Mouse (Mus musculus): ENCODE results near the gene Mob4.
A peak's percentile ranks its signal among the peaks of the same experiment; 100 is the strongest.

Mob4 gene

DNA sequence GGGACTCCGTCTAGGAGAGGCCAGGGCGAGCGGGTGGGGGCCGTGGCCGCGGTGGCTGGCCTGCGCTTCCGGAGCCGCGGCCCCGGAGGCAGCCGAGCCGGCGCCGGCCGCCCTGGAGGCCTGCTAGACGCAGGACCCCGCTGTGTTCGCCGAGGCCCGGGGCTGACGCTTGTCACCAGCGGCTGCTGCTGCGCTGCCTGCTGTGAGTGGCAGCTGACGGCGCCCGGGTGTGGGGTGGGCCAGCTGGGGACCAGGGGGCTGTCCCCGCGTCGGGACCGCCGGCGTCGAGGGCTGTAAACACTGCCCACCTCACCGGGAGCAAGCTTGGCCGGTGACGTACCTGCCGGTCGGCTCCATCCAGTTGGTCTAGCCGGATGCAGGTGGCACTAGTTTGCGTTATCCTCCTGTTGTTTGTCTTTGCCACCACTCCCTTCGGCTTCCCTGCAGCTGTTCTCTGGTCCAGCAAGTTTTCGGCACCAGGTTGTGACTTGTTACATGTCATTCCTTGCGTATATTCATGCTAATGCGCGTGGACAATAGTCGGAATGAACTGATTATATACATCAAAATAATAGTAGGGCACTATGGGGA is 488 bp downstream of the Mob4 start:
- DNase-seq (ENCODE audit: low spot score in 2 of 2) = peak; percentile 63 to 74

- no peak for DNase-seq (ENCODE audit: low spot score in 2 of 2)
Measured at GRCm38 (mm10) chr1:55132308-55132707, 1.3 kb downstream of the Mob4 start.

DNA sequence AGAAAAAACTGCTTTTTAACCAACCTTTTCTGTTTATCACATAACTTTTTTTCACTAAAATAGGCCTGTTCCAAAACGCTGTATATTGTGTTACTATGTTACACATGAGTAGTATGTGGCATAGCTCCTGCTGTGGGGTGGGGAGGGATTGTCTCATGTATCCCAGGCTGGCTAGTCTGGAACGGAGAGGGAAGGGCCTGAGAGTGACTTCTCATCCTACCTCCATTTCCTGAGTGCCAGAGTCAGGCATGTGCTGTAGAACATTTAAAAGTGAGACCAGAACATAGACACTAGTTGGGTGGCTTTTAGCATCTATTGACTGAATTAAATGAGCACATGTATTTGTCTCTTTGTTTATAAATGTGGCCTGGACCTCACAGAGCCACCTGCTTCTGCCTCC is 2.1 kb downstream of the Mob4 start:
- DNase-seq (ENCODE audit: low spot score in 2 of 2) = no peak

- no peak for DNase-seq (ENCODE audit: low spot score in 2 of 2)
Measured at GRCm38 (mm10) chr1:55134301-55134700, 3.3 kb downstream of the Mob4 start.

DNA sequence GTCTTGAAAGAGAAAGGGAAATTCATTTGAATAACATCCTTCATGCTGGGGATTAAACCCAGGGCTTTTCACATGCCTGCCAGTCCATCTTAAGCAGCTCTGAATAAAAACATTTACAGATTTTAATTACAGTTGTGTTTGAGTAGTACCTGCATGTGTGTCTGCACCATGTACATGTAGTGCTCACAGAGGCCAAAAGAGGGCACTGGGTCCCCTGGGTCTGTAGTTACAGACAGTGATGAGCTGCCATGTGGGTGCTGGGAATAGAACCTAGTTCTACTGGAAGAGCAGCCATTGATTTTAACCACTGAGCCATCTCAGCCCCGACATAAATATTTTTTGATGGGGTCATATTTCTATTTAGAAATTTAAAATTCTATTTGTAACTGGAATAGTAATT is 4.8 kb downstream of the Mob4 start:
- no peak for DNase-seq (ENCODE audit: low spot score in 2 of 2)

DNA sequence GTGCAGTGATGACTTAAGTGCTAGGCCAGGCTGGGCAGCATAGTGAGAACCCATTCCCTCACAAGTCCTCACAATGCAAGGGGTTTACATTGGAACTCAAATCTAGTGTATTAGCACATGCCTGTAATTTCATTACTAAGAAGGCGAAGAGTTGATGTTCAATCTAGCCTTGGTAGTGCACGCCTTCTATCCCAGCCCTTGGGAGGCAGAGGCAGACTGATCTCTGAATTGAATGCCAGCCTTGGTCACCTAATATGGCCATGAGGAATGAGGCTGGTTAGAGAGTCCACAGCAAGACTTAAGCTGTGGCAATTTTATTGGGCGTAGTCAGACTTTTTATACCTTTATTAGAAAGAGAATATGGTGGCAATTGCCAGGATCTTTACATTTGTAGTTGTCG is 13.3 kb downstream of the Mob4 start:
- DNase-seq (ENCODE audit: low spot score in 2 of 2) = no peak

- DNase-seq (ENCODE audit: low spot score in 2 of 2) = no peak
Measured at GRCm38 (mm10) chr1:55145556-55145955, 14.5 kb downstream of the Mob4 start.

GRCm38 (mm10) chr1:55157329-55157728 is 26.3 kb downstream of the Mob4 start:
- DNase-seq (ENCODE audit: low spot score in 2 of 2) = no peak

DNA sequence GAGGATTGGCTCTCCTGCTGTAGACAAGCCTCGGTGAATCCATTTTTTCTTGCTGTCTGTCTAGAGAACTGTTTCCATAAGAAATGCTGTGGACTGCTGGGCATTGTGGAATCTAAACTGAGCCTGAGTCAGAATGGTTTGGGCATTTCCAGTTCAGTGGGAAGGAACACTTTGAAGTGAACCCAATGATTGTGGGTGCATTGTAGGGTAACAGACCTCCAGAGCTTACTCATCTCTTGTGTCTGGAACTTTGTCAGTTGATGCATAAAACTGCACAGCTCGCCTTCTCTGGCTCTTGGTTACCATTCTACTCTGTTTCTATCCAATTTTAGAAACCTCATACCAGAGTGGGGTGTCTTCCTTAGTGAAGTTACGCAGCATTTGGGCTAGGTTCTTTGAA is 27.2 kb downstream of the Mob4 start:
- DNase-seq (ENCODE audit: low spot score in 2 of 2) = no peak

- no peak for DNase-seq (ENCODE audit: low spot score in 2 of 2)
Measured at GRCm38 (mm10) chr1:55158821-55159220, 27.8 kb downstream of the Mob4 start.

GRCm38 (mm10) chr1:55160218-55160617 is 29.2 kb downstream of the Mob4 start:
- no peak for DNase-seq (ENCODE audit: low spot score in 2 of 2)

GRCm38 (mm10) chr1:55160831-55161638 is 30.0 kb downstream of the Mob4 start:
- no peak for DNase-seq (ENCODE audit: low spot score in 2 of 2)

GRCm38 (mm10) chr1:55161895-55162294 is 30.9 kb downstream of the Mob4 start:
- DNase-seq (ENCODE audit: low spot score in 2 of 2) = no peak

- no peak for DNase-seq (ENCODE audit: low spot score in 2 of 2)
Measured at GRCm38 (mm10) chr1:55162781-55163180, 31.8 kb downstream of the Mob4 start.

DNA sequence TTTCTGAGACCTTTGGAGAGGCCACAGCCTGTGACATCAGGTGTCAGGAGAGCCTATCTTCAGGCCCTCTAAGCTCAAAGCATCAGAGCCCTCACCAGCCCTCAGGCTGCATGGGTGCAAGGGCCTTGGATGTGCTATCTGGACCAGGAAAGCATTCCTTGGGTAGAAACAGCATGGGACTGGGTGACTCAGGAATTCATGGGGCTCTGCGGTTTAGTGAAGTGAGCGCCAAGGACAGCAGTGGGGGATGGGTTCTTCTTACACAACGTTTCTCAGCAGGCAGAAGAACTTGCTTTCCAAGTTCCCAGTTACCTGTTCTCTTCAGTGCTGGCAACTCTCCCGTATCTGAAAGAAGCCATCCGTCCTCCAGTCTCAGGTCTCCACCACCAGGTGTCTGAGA is 33.0 kb downstream of the Mob4 start:
- DNase-seq (ENCODE audit: low spot score in 2 of 2) = no peak

DNA sequence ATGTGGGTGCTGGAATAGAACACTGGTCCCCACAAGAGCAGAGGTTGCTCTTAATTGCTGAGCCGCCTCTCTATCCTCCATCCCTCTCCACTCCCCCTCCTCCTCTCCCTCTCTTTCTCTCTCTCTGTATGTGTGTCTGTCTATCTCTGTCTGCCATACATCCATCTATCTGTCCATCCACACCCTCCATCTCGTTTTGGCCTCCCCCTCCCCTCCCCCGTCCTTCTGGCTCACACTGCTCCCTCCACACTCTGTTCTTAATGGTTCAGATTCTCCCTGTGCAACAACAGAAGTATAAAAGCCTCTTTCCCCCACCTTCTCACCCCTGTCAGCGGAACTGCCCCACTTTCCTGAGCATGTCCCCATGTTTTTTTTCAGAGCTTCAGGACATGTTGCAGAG is 36.5 kb downstream of the Mob4 start:
- no peak for DNase-seq (ENCODE audit: low spot score in 2 of 2)

GRCm38 (mm10) chr1:55168591-55168990 is 37.6 kb downstream of the Mob4 start:
- DNase-seq (ENCODE audit: low spot score in 2 of 2) = no peak

GRCm38 (mm10) chr1:55171361-55172325 is 40.6 kb downstream of the Mob4 start:
- no peak for DNase-seq (ENCODE audit: low spot score in 2 of 2)

DNA sequence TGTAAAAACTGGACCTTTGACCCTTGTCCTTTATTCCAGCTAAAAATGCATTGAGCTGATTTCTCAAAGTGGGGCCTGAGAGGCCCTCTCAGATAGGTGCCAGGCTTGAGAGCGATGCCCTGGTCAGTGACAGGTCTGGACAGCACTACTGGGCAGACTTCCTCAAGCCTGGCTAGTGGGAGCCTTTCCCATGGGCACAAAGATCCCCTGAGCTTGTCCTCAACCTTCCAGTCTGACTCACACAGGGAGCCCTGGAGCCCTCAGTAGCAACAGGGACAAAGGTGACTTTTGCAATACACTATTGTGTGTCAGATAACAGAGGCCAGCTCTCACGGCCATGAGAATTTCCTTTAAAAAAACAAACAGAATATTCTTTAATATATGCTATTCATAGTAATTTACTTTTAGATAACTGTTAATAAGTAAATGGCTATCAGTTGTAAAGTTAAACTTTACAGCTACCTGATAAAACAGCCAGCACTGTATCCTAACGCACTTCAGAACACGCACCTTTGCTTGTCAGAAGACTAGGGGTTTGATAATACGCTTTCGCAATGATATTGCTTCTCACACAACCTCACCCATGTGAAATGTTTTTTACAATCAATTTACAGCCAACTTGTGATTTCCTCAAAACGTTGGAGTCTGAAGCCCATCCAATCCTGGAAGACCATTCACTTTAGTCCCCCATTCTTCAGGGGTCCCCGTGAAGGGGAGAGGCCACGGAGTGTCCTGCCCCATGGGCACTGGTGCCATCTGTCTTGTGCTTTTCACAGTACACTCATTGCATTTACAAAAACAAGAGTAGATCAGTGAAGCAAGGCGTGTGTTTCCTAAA is 42.9 kb downstream of the Mob4 start:
- DNase-seq (ENCODE audit: low spot score in 2 of 2) = peak in 1 of 2 experiments; percentile 42

DNA sequence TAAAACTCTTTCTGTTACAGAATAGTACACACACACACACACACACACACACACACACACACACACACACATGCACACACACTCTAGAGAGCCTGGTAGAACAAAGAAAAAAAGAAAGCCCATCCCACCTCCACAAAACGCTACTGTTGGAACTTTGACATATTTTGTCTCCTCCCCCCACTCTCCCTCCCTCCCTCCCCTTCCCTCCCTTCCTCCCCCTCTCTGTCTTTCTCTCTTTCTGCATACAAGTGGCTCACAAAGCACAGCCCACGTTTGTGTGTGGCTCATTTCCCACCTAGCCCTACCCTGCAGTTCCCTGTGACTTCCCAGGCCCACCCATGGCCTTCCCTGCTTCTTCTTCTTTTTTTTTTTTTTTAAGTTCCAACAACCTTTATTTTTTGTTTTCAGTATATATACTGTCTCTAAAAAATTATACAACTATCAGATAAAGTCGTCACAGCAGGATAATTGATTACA is 43.6 kb downstream of the Mob4 start:
- DNase-seq (ENCODE audit: low spot score in 2 of 2) = no peak

DNA sequence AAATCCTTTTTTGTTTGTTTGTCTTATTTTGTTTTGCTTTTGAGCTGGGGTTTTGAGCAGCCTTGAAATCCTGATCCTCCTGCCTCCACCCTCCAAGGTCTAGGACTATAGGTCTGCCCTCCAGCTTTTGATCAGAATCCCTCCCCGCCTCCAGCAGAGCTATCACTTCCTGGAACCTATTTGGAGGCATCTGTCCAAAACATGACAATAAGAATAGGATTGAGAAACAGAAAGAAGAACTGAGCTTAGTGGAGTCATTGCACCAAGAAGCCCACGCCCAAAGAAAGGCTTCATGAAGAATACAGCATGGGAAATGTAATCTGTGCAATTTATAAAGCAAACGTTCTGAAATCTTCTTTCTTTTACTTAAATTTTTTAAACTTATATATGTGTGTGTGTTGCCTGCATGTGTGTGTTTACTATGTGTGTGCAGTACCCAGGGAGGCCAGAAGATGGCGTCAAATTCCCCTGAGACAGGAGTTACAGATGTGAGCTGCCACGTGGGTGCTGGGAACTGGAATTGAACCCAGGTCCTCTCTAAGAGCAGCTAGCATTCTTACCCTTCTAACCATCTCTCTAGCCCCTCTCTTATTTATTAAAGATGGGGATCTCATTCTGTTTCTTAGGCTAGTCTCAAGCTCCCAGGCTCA is 49.0 kb downstream of the Mob4 start:
- no peak for DNase-seq (ENCODE audit: low spot score in 2 of 2)

Data from urinary bladder, adult 18-20 months (tissue).